14 mouse cellular contexts compared by ENCODE assay signal in the genomic region with DNA sequence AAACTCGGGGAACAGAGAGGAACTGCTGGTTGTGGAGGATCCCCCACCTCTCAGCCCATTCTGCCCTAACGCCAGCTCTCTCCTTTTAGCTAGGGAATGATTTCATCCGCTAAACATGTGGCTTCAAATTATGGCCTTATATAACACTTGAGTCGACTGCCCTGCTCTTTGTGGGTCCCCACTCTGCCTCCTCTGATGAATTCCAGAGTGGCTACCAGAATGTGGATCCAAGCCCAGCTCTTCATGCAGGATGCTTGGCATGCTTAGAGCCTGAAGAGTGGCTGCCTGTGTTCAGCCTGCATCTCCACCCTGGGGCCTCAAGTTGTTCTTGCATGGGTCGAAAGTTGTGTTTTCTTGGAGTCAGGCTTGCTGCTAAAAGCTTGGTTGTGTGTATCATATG. TPM values are rescaled to one million over a fixed set of nuclear protein-coding genes. Genes with fewer than 3 reads are reported as not detected.
A peak's percentile ranks its signal among the peaks of the same experiment; 100 is the strongest.
DNase-seq lines count a peak whose midpoint lies in the region; ATAC-seq and TF ChIP-seq lines count a peak whose summit lies in the region.
"Had no signal": no experiment of that assay in that cellular context is flagged by ENCODE, and none has a peak within 500 bp of the region (broad histone marks: within the 10 kb centered on the region; RNA-seq: fewer than 3 reads in every experiment).

No protein-coding gene starts in this region.

- TF ChIP-seq CTCF in intestine, postnatal 0 days (IDR thresholded peaks at IDR 0.05; ENCODE audit: low read depth): no peak

- peak overlapping the region; percentile 52; the same call in 1 of the 2 replicates for H3K27ac ChIP-seq in heart, embryonic 10.5 days
- peak overlapping the region; percentile 64; the same call in 1 of the 2 replicates for H3K27ac ChIP-seq in intestine, postnatal 0 days (ENCODE audit: low read depth, low read length)
- no peak overlapping the region for H3K27ac ChIP-seq in forebrain, embryonic 12.5 days
- H3K27ac ChIP-seq: hindbrain, embryonic 13.5 days; kidney, postnatal 0 days; midbrain, embryonic 15.5 days had no signal

- H3K36me3 ChIP-seq in heart, embryonic 10.5 days: peaks cover 3% of the 10 kb centered on the region; the same call in 1 of the 2 replicates
- no peaks in the 10 kb centered on the region; the same call in 1 of the 2 replicates for H3K36me3 ChIP-seq in intestine, postnatal 0 days (ENCODE audit: control insufficient read depth, insufficient read depth)
- no peaks in the 10 kb centered on the region; the same call in 1 of the 2 replicates for H3K36me3 ChIP-seq in forebrain, embryonic 12.5 days (replicated peaks)
- H3K36me3 ChIP-seq: hindbrain, embryonic 13.5 days; midbrain, embryonic 15.5 days had no signal

- no peak for ATAC-seq in intestine, postnatal 0 days
- no peak for ATAC-seq in megakaryocyte progenitor cell, adult 5-6 weeks (replicated peaks; ENCODE audit: poor library complexity)
- ATAC-seq in forebrain, embryonic 12.5 days (ENCODE audit: low FRiP score): no peak
- ATAC-seq: midbrain, embryonic 15.5 days had no signal

- peak; percentile 97 for DNase-seq in heart, adult 11 months
- DNase-seq in heart, adult 8-10 months (ENCODE audit: low spot score): no peak
- DNase-seq in heart, embryonic 10.5 days (ENCODE audit: low spot score): no peak
- DNase-seq in skeletal muscle tissue, adult 2 months (ENCODE audit: low read depth, low spot score): peak; percentile 56
- no peak for DNase-seq in spleen, adult 12 weeks (ENCODE audit: low spot score)
- DNase-seq: adrenal gland, postnatal 25 days; cerebellum, adult 2 months; liver, embryonic 13.5 days had no signal

- H3K27me3 ChIP-seq in heart, embryonic 10.5 days (ENCODE audit: insufficient read depth, poor library complexity, severe bottlenecking): no peaks in the 10 kb centered on the region
- H3K27me3 ChIP-seq in intestine, postnatal 0 days (replicated peaks; ENCODE audit: control insufficient read depth, insufficient read depth, low read length): no peaks in the 10 kb centered on the region
- no peaks in the 10 kb centered on the region for H3K27me3 ChIP-seq in forebrain, embryonic 12.5 days
- H3K27me3 ChIP-seq: hindbrain, embryonic 13.5 days; liver, embryonic 13.5 days; midbrain, embryonic 15.5 days had no signal

- H3K9me3 ChIP-seq in heart, embryonic 10.5 days: no peaks in the 10 kb centered on the region
- no peaks in the 10 kb centered on the region for H3K9me3 ChIP-seq in intestine, postnatal 0 days (ENCODE audit: control insufficient read depth)
- H3K9me3 ChIP-seq in forebrain, embryonic 12.5 days: no peaks in the 10 kb centered on the region
- H3K9me3 ChIP-seq: hindbrain, embryonic 13.5 days; liver, embryonic 13.5 days; midbrain, embryonic 15.5 days had no signal

- H3K4me3 ChIP-seq in heart, embryonic 10.5 days: no peak overlapping the region
- H3K4me3 ChIP-seq in intestine, postnatal 0 days (ENCODE audit: low read depth, low read length): no peak overlapping the region
- no peak overlapping the region for H3K4me3 ChIP-seq in forebrain, embryonic 12.5 days (replicated peaks)
- H3K4me3 ChIP-seq: hindbrain, embryonic 13.5 days; liver, embryonic 13.5 days; midbrain, embryonic 15.5 days had no signal

- 65% methylated on average over 5 of the region's 5 CpGs for WGBS in heart, embryonic 10.5 days
- WGBS in intestine, postnatal 0 days: 53% methylated on average over 5 of the region's 5 CpGs
- 80% methylated on average over 5 of the region's 5 CpGs for WGBS in forebrain, embryonic 12.5 days

- H3K4me2 ChIP-seq in intestine, postnatal 0 days (replicated peaks; ENCODE audit: low read depth): no peak overlapping the region
- H3K4me2 ChIP-seq in forebrain, embryonic 12.5 days: no peak overlapping the region
- H3K4me2 ChIP-seq: hindbrain, embryonic 13.5 days; liver, embryonic 13.5 days; midbrain, embryonic 15.5 days had no signal

- H3K4me1 ChIP-seq in heart, embryonic 10.5 days: peaks cover 33% of the 10 kb centered on the region
- no peaks in the 10 kb centered on the region for H3K4me1 ChIP-seq in intestine, postnatal 0 days (replicated peaks; ENCODE audit: control insufficient read depth, insufficient read depth, low read length)
- H3K4me1 ChIP-seq in forebrain, embryonic 12.5 days: no peaks in the 10 kb centered on the region
- H3K4me1 ChIP-seq: midbrain, embryonic 15.5 days had no signal

- no peak overlapping the region for H3K9ac ChIP-seq in intestine, postnatal 0 days (ENCODE audit: low read depth, low read length)
- no peak overlapping the region for H3K9ac ChIP-seq in forebrain, embryonic 12.5 days
- H3K9ac ChIP-seq: hindbrain, embryonic 13.5 days; liver, embryonic 13.5 days; midbrain, embryonic 15.5 days had no signal

RNA-seq across cellular contexts. Expression of a gene that starts 9.9 kb away (rescaled TPM):
- 10 to 100 TPM; 21.9 to 30.3 (median 26.9) TPM for total RNA-seq in heart, adult 8-10 months (2022)
- 82.8 and 103 TPM in 2 replicates for polyA plus RNA-seq in heart, embryonic 10.5 days (2016; fragmentation: Nextera tagmentation; extraction: Ambion mirVana)
- polyA plus RNA-seq in intestine, postnatal 0 days (2015; fragmentation: Nextera tagmentation; extraction: Ambion mirVana): 12.9 and 13.1 TPM in 2 replicates
- total RNA-seq in megakaryocyte progenitor cell, adult 5-6 weeks (2015): 24.9 and 25.4 TPM in 2 replicates
- total RNA-seq in megakaryocyte progenitor cell, adult 5-6 weeks (2017): 62.8 and 66.7 TPM in 2 replicates
- polyA plus RNA-seq in forebrain, embryonic 12.5 days (2016; fragmentation: Nextera tagmentation; extraction: Ambion mirVana): 52.4 and 58.4 TPM in 2 replicates

RNA-seq across cellular contexts. Expression of a gene that starts 10.1 kb away (rescaled TPM):
- total RNA-seq in heart, adult 8-10 months (2022): 10 to 100 TPM; 22.8 to 27.1 (median 24.2) TPM
- 23.0 and 26.7 TPM in 2 replicates for polyA plus RNA-seq in heart, embryonic 10.5 days (2016; fragmentation: Nextera tagmentation; extraction: Ambion mirVana)
- polyA plus RNA-seq in intestine, postnatal 0 days (2015; fragmentation: Nextera tagmentation; extraction: Ambion mirVana): 6.5 and 7.2 TPM in 2 replicates
- 29.4 and 30.4 TPM in 2 replicates for total RNA-seq in megakaryocyte progenitor cell, adult 5-6 weeks (2015)
- total RNA-seq in megakaryocyte progenitor cell, adult 5-6 weeks (2017): 37.6 and 48.7 TPM in 2 replicates
- polyA plus RNA-seq in forebrain, embryonic 12.5 days (2016; fragmentation: Nextera tagmentation; extraction: Ambion mirVana): 26.4 and 28.3 TPM in 2 replicates

Comparison
In these comparisons a context has a peak if more than half of its experiments do, and no peak if none do; other contexts are left out.
1. DNase-seq: peak in heart, adult 11 months (single experiment) and skeletal muscle tissue, adult 2 months (single experiment); none in heart, adult 8-10 months (single experiment), heart, embryonic 10.5 days (single experiment) and spleen, adult 12 weeks (single experiment).